Mouse (Mus musculus) embryonic fibroblast, embryonic 13.5 days (primary cell): ENCODE measurements around the gene Tbx5.

Experiments
- CTCF ChIP-seq: IDR thresholded peaks from 2 replicates; pipeline ENCODE4 v1.5.1; 2011; ENCODE audit warnings: mild to moderate bottlenecking, control low read depth, low read length, moderate library complexity, borderline replicate concordance; ENCODE audit not compliant: insufficient read depth
- POLR2A ChIP-seq: IDR thresholded peaks from 2 replicates; pipeline ENCODE4 v1.6.1; 2011; ENCODE audit warnings: low read depth, mild to moderate bottlenecking, control low read depth, low read length, moderate library complexity

DNA sequence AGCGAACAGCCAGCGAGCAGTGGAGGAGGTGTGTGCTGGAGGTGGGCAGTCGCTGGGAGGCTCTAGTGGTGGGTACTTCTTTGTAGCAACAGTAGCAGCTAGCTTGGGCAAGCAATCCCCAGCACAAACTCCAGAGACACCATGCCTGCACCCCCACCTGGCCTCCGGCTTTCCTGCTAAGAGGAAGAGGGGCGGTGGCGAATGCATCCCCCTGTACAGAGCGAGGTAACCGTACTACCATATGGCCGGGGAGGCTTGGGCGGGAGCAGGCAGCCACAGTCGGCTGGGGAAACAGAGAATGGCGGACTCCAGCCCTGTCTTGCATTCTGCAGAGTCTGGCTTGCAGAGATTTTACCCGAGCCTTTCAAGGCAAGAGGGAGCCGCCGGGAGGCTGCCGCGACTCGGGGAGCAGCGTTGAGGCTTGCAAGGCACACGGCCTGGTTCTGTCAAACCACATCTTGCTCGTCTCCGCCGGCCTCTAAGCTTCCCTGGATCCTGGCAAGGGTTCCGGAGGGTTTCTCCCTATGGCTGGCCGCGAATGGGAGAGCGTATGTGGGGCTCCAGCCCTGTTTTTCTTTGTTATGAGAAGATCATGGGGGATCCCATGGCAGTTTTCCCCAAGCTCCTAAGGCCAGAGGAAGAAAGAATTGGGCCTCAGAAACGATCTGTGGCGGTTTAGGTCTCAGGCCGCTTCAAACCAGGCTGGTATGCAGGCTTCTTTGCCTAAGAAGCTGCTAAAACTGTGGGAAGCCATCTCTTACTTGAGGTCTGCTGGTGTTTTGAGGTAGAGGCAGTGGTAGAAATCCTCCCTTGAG lies 2.8 kb downstream of the Tbx5 start:
- no peak for TF ChIP-seq CTCF
- TF ChIP-seq POLR2A = no peak
